Mouse (Mus musculus) spleen, adult 2 months (tissue): Measurements from ENCODE around the gene Hoxb8.

ENCODE experiments used
- CTCF ChIP-seq: fragments of 200-500 bp; IDR thresholded peaks from 2 replicates; pipeline ENCODE4 v1.5.1; 2011; ENCODE audit warnings: mild to moderate bottlenecking, inconsistent platforms; ENCODE audit not compliant: insufficient read depth, insufficient read length, insufficient replicate concordance; ENCODE audit errors: extremely low read depth
- POLR2A ChIP-seq: fragments of 200-500 bp; IDR thresholded peaks from 2 replicates; pipeline ENCODE4 v1.6.1; 2011; ENCODE audit warnings: low read depth, low read length, inconsistent platforms

DNA sequence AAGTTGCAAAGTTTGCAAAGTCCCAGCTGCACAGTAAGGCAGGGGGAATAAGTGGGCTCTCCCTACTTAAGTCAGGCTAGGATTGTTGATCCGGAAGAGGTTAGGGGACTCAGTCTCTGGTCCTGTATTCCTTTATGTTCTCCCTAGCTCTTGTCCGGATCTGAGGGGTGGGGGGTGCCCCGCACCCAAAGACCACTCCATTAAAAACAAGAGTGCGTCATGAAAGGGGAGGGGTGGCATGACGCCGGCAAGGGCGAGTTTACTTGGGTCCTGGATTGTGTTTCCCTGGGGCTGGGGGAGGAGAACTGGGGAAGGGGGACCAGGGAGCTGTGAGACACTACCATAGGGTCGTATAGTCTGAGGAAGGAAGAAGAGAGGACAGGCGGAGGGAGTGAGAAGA lies 18.1 kb downstream of the Hoxb8 start:
- TF ChIP-seq CTCF, result no peak
- TF ChIP-seq POLR2A, result no peak
